In the genomic region with DNA sequence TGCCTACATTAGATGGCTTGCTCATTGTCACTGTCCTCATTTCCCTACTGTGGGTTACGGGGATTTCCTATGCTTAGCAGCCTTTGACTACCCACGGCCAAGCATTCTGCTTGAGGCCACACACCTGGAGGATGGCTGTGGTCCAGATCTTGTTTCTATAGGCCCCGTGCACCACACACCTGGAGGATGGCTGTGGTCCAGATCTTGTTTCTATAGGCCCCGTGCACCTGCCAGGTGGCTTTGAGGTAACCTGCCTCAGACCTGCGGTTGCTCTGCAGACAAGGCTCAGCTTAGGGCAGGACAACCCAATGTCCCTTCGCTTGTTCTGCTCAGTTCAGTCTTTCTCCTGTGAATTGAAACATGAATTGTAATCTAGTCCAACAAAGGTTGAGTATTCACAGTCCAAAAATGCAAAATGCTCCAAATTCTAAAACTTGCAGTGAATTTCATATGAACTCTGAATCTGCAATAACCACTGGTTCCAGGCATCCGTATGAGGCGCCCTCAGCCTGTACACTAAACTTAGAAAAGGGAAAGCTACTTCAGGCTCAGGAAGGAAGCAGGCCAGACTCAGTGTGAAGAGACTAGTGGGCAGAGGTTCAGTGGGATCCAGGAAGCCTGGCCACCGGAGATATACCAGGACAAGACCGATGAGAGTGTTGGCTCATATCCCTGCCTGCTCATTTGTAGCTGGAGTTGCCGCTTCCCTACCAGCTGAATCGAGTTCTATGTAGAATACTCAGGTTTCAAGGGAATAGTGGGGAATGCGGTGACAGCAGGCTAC, we compare ENCODE assay signal across 22 mouse cellular contexts. TPM values are rescaled to one million over a fixed set of nuclear protein-coding genes. Genes with fewer than 3 reads are reported as not detected.
A peak's percentile ranks its signal among the peaks of the same experiment; 100 is the strongest.
DNase-seq lines count a peak whose midpoint lies in the region; ATAC-seq and TF ChIP-seq lines count a peak whose summit lies in the region.
"Had no signal": no experiment of that assay in that cellular context is flagged by ENCODE, and none has a peak within 500 bp of the region (broad histone marks: within the 10 kb centered on the region; RNA-seq: fewer than 3 reads in every experiment).

No protein-coding gene starts in this region.

- no peaks in the 10 kb centered on the region for H3K27me3 ChIP-seq in kidney, embryonic 15.5 days
- H3K27me3 ChIP-seq in forebrain, embryonic 15.5 days = no peaks in the 10 kb centered on the region
- H3K27me3 ChIP-seq: embryonic facial prominence, embryonic 12.5 days; limb, embryonic 13.5 days; liver, embryonic 13.5 days; lung, embryonic 15.5 days; midbrain, embryonic 15.5 days had no signal

- no peak overlapping the region for H3K4me3 ChIP-seq in layer of hippocampus, adult 2 months
- H3K4me3 ChIP-seq in kidney, embryonic 15.5 days (replicated peaks) = no peak overlapping the region
- no peak overlapping the region for H3K4me3 ChIP-seq in forebrain, embryonic 15.5 days
- H3K4me3 ChIP-seq: embryonic facial prominence, embryonic 12.5 days; limb, embryonic 13.5 days; liver, embryonic 13.5 days; lung, embryonic 15.5 days; megakaryocyte, embryonic 14.5 days; midbrain, embryonic 15.5 days; myocyte had no signal

- H3K9ac ChIP-seq in kidney, embryonic 15.5 days = no peak overlapping the region
- H3K9ac ChIP-seq in forebrain, embryonic 15.5 days (replicated peaks) = no peak overlapping the region
- H3K9ac ChIP-seq: embryonic facial prominence, embryonic 12.5 days; forebrain, postnatal 0 days; limb, embryonic 13.5 days; liver, embryonic 13.5 days; lung, embryonic 15.5 days; midbrain, embryonic 15.5 days had no signal

- peak; percentile 94 for DNase-seq in heart, adult 11 months
- no peak for DNase-seq in heart, adult 18-20 months
- DNase-seq in layer of hippocampus, adult 2 months (ENCODE audit: low spot score in 2 of 2) = no peak
- DNase-seq in layer of hippocampus, postnatal 10 days (ENCODE audit: low spot score in 2 of 2) = no peak
- peak; percentile 45 for DNase-seq in A20 (ENCODE audit: low read depth, low spot score)
- DNase-seq: B cell, adult 2 months; cerebellum, adult 8-10 months; forebrain, postnatal 0 days; liver, embryonic 13.5 days; right cerebral cortex, postnatal 25 days had no signal

- peak overlapping the region; percentile 32; the same call in 1 of the 2 replicates for H3K27ac ChIP-seq in layer of hippocampus, adult 2 months
- H3K27ac ChIP-seq in kidney, embryonic 15.5 days = 0 out of 2 replicates have a peak overlapping the region, but pooled peaks have one; percentile 29
- no peak overlapping the region for H3K27ac ChIP-seq in forebrain, embryonic 15.5 days (replicated peaks)
- H3K27ac ChIP-seq: embryonic facial prominence, embryonic 12.5 days; kidney, postnatal 0 days; limb, embryonic 13.5 days; liver, embryonic 13.5 days; lung, embryonic 15.5 days; midbrain, embryonic 15.5 days had no signal

- no peak for TF ChIP-seq CTCF in layer of hippocampus, adult 2 months (conservative IDR thresholded peaks at IDR 0.05)

- H3K36me3 ChIP-seq in kidney, embryonic 15.5 days = peaks cover 86% of the 10 kb centered on the region
- peaks cover 63% of the 10 kb centered on the region for H3K36me3 ChIP-seq in forebrain, embryonic 15.5 days

- no peaks in the 10 kb centered on the region for H3K9me3 ChIP-seq in kidney, embryonic 15.5 days (replicated peaks)
- H3K9me3 ChIP-seq in forebrain, embryonic 15.5 days = no peaks in the 10 kb centered on the region
- H3K9me3 ChIP-seq: embryonic facial prominence, embryonic 12.5 days; limb, embryonic 13.5 days; liver, embryonic 13.5 days; lung, embryonic 15.5 days; megakaryocyte, embryonic 14.5 days; midbrain, embryonic 15.5 days had no signal

- H3K4me1 ChIP-seq in kidney, embryonic 15.5 days = peaks cover 13% of the 10 kb centered on the region
- no peaks in the 10 kb centered on the region for H3K4me1 ChIP-seq in forebrain, embryonic 15.5 days
- H3K4me1 ChIP-seq: embryonic facial prominence, embryonic 12.5 days; limb, embryonic 13.5 days; liver, embryonic 13.5 days; lung, embryonic 15.5 days; midbrain, embryonic 15.5 days had no signal

- no peak for ATAC-seq in kidney, embryonic 15.5 days (replicated peaks; ENCODE audit: low FRiP score)
- ATAC-seq in forebrain, embryonic 15.5 days (replicated peaks) = no peak
- ATAC-seq: forebrain, postnatal 0 days; hindbrain, embryonic 16.5 days; midbrain, embryonic 15.5 days had no signal

- 82% methylated on average over 13 of the region's 13 CpGs for WGBS in kidney, embryonic 15.5 days
- 88% methylated on average over 13 of the region's 13 CpGs for WGBS in forebrain, embryonic 15.5 days

- no peak overlapping the region for H3K4me2 ChIP-seq in kidney, embryonic 15.5 days
- no peak overlapping the region for H3K4me2 ChIP-seq in forebrain, embryonic 15.5 days (replicated peaks)
- H3K4me2 ChIP-seq: embryonic facial prominence, embryonic 12.5 days; limb, embryonic 13.5 days; liver, embryonic 13.5 days; lung, embryonic 15.5 days; midbrain, embryonic 15.5 days had no signal

RNA-seq across cellular contexts. Expression of a gene that starts 19.7 kb away (rescaled TPM):
- total RNA-seq in heart, adult 18-20 months (2021) = 1 to 10 TPM in 1 of 2 experiments, under 1 TPM in 1; 0.17 to 1.1 TPM
- 1 to 10 TPM; 3.7 to 5.4 TPM for total RNA-seq in layer of hippocampus, adult 2 months (2021)
- under 1 TPM; 0.38 to 0.85 TPM for total RNA-seq in layer of hippocampus, postnatal 10 days (2021)
- 7.0 and 8.8 TPM in 2 replicates for polyA plus RNA-seq in kidney, embryonic 15.5 days (2015; fragmentation: Nextera tagmentation; extraction: Ambion mirVana)
- 2.0 and 3.7 TPM in 2 replicates for polyA plus RNA-seq in forebrain, embryonic 15.5 days (2015; fragmentation: Nextera tagmentation; extraction: Ambion mirVana)
- total RNA-seq: forebrain, postnatal 0 days; hematopoietic stem cell, adult 5-6 weeks had no signal
- polyA plus RNA-seq: spleen, adult 2 months had no signal

Comparison
In these comparisons a context has a peak if more than half of its experiments do, and no peak if none do; other contexts are left out.
1. DNase-seq: peak in heart, adult 11 months (single experiment) and A20 (single experiment); none in heart, adult 18-20 months (0 of 2), layer of hippocampus, adult 2 months (0 of 2) and layer of hippocampus, postnatal 10 days (0 of 2).